Mouse (Mus musculus) neural tube, embryonic 15.5 days (tissue): ENCODE data around the gene Mtr. TPM values are rescaled to one million over a fixed set of nuclear protein-coding genes. Genes with fewer than 3 reads are reported as not detected.

ENCODE experiments used
- ATAC-seq: fragments of 200-750 bp; cut with Nextera tagmentation; 2 replicates; pipeline ENCODE4 v1.8.0; 2017; ENCODE audit warnings: mild to moderate bottlenecking, moderate TSS enrichment, moderate library complexity; ENCODE audit not compliant: low FRiP score
- H3K27ac ChIP-seq: fragments of 300-500 bp; sonication (generic); replicated peaks from 2 replicates; pipeline ENCODE4 v1.5.1; 2015; ENCODE audit warnings: mild to moderate bottlenecking, inconsistent platforms
- H3K27me3 ChIP-seq: fragments of 300-500 bp; sonication (generic); replicated peaks from 2 replicates; pipeline ENCODE4 v1.6.1; 2015; ENCODE audit warnings: inconsistent platforms
- H3K36me3 ChIP-seq: fragments of 300-500 bp; sonication (generic); 2 replicates; pipeline ENCODE4 v1.6.1; 2015; ENCODE audit warnings: inconsistent platforms
- H3K4me1 ChIP-seq: fragments of 300-500 bp; sonication (generic); 2 replicates; pipeline ENCODE4 v1.6.1; 2015; ENCODE audit warnings: inconsistent platforms
- H3K4me2 ChIP-seq: fragments of 300-500 bp; sonication (generic); 2 replicates; pipeline ENCODE4 v1.6.1; 2015; ENCODE audit warnings: inconsistent platforms, mild to moderate bottlenecking, moderate library complexity
- H3K4me3 ChIP-seq: fragments of 300-500 bp; sonication (generic); replicated peaks from 2 replicates; pipeline ENCODE4 v1.5.1; 2015; ENCODE audit warnings: mild to moderate bottlenecking, inconsistent platforms
- H3K9ac ChIP-seq: fragments of 300-500 bp; sonication (generic); replicated peaks from 2 replicates; pipeline ENCODE4 v1.6.1; 2015; ENCODE audit warnings: mild to moderate bottlenecking, inconsistent platforms
- H3K9me3 ChIP-seq: fragments of 300-500 bp; sonication (generic); replicated peaks from 2 replicates; pipeline ENCODE4 v1.6.1; 2016; ENCODE audit warnings: inconsistent platforms
- WGBS: fragments of 180-500 bp; shearing (Covaris S2); methylation state at CpG from one replicate; pipeline ENCODE4 v1.1.7; 2015; ENCODE audit warnings: mixed read lengths; 5-methylcytosine and 5-hydroxymethylcytosine counted together
- polyA plus RNA-seq: library from polyadenylated mRNA; unstranded; fragments of >200 nt; fragmentation: Nextera tagmentation; extraction: Ambion mirVana; gene quantifications from 2 replicates; pipeline ENCODE4 v1.2.1, GENCODE M21; 2015

Mtr gene
- polyA plus RNA-seq, 1 experiment from 2014 or later: 3.9 TPM

GRCm38 (mm10) chr13:12272953-12273352, 15.0 kb upstream of the Mtr start:
- H3K36me3 ChIP-seq: no peaks in the 10 kb centered on the region; the same call in 1 of the 2 replicates
- 54% methylated on average over 3 of the region's 3 CpGs for WGBS
- no peaks in the 10 kb centered on the region for H3K27me3 ChIP-seq
- ATAC-seq: no peak
- H3K9ac ChIP-seq: no peak overlapping the region
- no peak overlapping the region for H3K4me2 ChIP-seq
- no peak overlapping the region for H3K4me3 ChIP-seq
- no peak overlapping the region for H3K27ac ChIP-seq
- H3K9me3 ChIP-seq: no peaks in the 10 kb centered on the region
- no peaks in the 10 kb centered on the region for H3K4me1 ChIP-seq

DNA sequence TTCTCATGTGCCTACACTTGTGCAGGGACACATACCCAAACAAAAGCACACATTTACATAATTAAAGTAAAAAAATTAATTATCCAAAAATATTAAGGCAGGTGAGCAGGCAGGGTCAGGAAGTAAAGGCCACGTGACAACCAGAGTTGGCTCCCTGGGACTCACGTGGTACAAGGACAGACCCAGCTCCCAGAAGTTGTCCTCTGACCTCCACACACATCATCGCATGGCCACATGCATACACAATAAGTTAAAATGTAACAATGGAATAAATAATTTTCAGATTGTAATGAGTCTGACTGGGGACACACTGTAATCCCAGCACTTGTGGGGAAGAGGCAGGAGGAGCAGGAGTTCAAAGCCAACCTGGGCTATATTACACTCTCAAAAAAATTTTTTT, 10.1 kb upstream of the Mtr start:
- Histone ChIP-seq H3K9ac (no peak overlapping the region), H3K9me3 (no peaks in the 10 kb centered on the region), H3K27me3 (no peaks in the 10 kb centered on the region), H3K4me1 (no peaks in the 10 kb centered on the region), H3K36me3 (no peaks in the 10 kb centered on the region; the same call in 1 of the 2 replicates), H3K4me3 (no peak overlapping the region), H3K4me2 (no peak overlapping the region), H3K27ac (no peak overlapping the region)
- WGBS: 95% methylated on average over 3 of the region's 3 CpGs
- no peak for ATAC-seq

DNA sequence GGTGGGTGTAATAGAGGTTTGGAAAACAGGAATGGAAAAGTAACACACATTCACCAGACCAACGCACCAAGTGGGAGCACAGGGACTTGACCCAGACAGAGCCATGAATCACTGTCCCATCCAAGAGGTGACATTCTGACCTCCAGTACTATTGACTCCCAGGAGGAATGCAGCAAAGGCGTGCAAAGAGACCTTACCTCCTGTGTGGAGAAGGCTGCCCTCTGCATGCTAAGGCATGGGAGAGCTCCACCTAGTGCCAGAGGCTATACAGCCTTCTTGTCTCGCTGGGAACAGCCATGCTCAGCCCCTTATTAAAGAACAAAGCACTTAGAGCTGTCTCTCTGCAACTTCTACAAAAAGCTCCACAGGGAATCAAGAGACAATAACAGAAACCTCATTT, 9.2 kb upstream of the Mtr start:
- Histone ChIP-seq H3K36me3 (no peaks in the 10 kb centered on the region; the same call in 1 of the 2 replicates), H3K4me1 (no peaks in the 10 kb centered on the region), H3K27ac (no peak overlapping the region), H3K4me2 (no peak overlapping the region), H3K9ac (no peak overlapping the region), H3K9me3 (no peaks in the 10 kb centered on the region), H3K4me3 (no peak overlapping the region), H3K27me3 (no peaks in the 10 kb centered on the region)
- ATAC-seq: no peak
- WGBS: 47% methylated on average over 3 of the region's 3 CpGs

DNA sequence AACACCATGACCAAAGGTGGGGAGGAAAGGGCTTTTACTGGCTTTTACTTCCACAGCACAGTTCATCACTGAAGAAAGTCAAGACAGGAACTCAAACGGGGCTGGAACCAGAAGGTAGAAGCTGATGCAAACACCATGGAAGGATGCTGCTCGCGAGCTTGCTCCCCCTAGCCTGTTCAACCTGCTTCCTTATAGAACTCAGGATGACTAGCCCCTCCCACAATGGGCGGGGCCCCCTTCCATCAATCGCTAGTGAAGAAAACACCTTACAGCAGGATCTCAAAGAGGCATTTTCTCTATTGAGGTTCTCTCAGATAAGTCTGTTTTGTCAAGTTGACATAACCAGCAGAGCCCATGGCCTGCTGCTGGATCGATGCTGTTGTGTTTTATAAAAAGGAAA, 6.1 kb upstream of the Mtr start:
- no peaks in the 10 kb centered on the region for H3K27me3 ChIP-seq
- H3K9me3 ChIP-seq: no peaks in the 10 kb centered on the region; the same call in 1 of the 2 replicates
- no peaks in the 10 kb centered on the region; the same call in 1 of the 2 replicates for H3K36me3 ChIP-seq
- ATAC-seq: no peak
- H3K4me3 ChIP-seq: no peak overlapping the region
- no peaks in the 10 kb centered on the region for H3K4me1 ChIP-seq
- WGBS: 78% methylated on average over 6 of the region's 6 CpGs
- H3K9ac ChIP-seq: no peak overlapping the region
- H3K4me2 ChIP-seq: no peak overlapping the region
- no peak overlapping the region for H3K27ac ChIP-seq

GRCm38 (mm10) chr13:12261505-12261904, 3.6 kb upstream of the Mtr start:
- Histone ChIP-seq H3K4me2 (no peak overlapping the region), H3K27me3 (no peaks in the 10 kb centered on the region), H3K9ac (no peak overlapping the region), H3K4me3 (no peak overlapping the region), H3K36me3 (no peaks in the 10 kb centered on the region), H3K4me1 (peaks cover 10% of the 10 kb centered on the region), H3K27ac (no peak overlapping the region), H3K9me3 (no peaks in the 10 kb centered on the region; the same call in 1 of the 2 replicates)
- no peak for ATAC-seq

DNA sequence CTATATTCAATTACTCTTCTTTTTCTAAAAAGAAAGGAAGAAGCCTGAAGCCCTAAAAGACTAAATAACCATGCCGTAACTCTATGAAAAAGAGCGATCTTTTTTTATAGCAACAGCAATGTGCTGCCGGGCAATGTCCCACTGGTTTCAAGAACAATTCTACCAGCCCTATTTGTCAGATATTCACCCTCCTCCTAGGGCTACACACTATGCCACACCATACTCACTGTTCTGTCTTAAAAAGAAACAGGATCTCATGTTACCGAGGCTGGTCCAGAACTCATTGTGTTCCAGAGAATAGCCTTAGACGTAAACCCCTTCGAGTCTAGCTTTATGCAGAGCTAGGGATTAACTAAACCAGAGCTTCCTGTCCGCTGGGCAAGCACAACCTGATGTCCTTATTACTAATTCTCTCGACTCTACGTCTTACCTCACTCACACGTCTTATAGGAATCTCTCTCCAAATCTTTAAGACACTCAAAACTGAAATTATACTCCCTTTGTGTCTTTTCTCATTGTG, 982 bp downstream of the Mtr start:
- peak overlapping the region; percentile 86; the same call in 1 of the 2 replicates for H3K27ac ChIP-seq

GRCm38 (mm10) chr13:12255911-12256705, 1.8 kb downstream of the Mtr start:
- Histone ChIP-seq H3K27ac (no peak overlapping the region), H3K27me3 (no peaks in the 10 kb centered on the region), H3K36me3 (no peaks in the 10 kb centered on the region; the same call in 1 of the 2 replicates), H3K9me3 (no peaks in the 10 kb centered on the region), H3K4me1 (peaks cover 21% of the 10 kb centered on the region), H3K4me3 (peak overlapping the region; percentile 78), H3K9ac (no peak overlapping the region), H3K4me2 (peak overlapping the region; percentile 76)
- no peak for ATAC-seq
- 72% methylated on average over 3 of the region's 3 CpGs for WGBS

More for the DNA sequence above, 982 bp downstream of the Mtr start:
- H3K27me3 ChIP-seq: no peaks in the 10 kb centered on the region
- H3K36me3 ChIP-seq: no peaks in the 10 kb centered on the region; the same call in 1 of the 2 replicates
- ATAC-seq: no peak
- no peaks in the 10 kb centered on the region; the same call in 1 of the 2 replicates for H3K9me3 ChIP-seq
- peak overlapping the region; percentile 76 for H3K4me2 ChIP-seq
- peaks cover 21% of the 10 kb centered on the region for H3K4me1 ChIP-seq
- WGBS: 8% methylated on average over 10 of the region's 10 CpGs
- H3K9ac ChIP-seq: peak overlapping the region; percentile 73
- H3K4me3 ChIP-seq: peak overlapping the region; percentile 78

DNA sequence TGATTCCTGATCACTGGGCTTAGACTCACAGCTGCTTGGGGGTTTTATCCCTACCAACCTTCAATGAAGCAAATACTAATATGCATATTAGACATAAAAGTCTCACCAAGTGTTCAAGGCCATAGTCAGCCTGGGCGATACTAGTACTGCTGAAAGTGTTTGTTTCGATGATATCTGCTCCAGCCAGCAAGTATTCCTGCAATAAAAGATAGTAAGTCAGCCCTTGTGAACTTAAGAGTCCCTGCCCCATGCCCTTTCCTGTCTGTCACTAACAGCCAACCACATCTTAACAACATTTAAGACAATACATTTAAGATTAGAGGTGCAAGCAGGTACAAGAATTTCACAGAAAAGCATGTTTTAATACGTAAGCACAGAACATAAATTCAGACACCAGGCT, 7.4 kb downstream of the Mtr start:
- no peak overlapping the region for H3K4me2 ChIP-seq
- H3K9ac ChIP-seq: no peak overlapping the region
- 0 out of 2 replicates have a peak, but pooled peaks cover 2% of the 10 kb centered on the region for H3K4me1 ChIP-seq
- H3K27me3 ChIP-seq: no peaks in the 10 kb centered on the region
- H3K27ac ChIP-seq: no peak overlapping the region
- no peak overlapping the region for H3K4me3 ChIP-seq
- H3K9me3 ChIP-seq: no peaks in the 10 kb centered on the region
- H3K36me3 ChIP-seq: peaks cover 37% of the 10 kb centered on the region
- no peak for ATAC-seq
- 98% methylated on average over 3 of the region's 3 CpGs for WGBS

DNA sequence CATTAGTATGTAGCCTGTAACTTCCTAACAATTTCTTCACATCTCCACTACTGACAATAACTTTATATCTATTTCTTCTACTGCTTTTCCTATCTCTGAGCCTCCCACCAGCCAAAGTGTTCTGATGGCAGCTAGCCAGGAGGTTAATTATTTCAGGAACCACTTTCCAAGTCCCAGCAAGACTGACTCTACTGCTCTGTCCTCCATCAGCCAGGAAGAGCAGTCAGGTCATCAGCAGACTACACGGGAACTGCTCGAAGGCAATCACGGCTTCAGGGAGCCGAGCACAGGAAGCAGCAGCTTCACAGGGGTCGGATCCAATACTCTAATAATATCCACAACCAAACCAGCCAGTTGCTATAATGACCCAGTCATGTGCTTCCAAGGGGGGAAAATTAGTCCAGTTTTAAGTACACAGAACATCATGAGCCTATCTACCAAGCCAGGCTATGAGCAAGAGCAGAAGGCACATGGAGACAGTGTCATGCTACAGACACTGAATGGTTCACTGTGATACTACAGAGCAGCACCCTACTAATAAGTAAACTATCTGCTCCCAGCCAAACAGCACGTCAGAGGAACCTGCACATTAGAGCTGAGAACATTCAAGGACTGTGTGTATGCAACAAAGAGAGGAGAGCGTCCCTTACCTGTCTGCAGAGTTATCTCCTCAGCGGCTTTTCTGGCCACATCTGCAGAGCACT, 8.6 kb downstream of the Mtr start:
- H3K4me2 ChIP-seq: no peak overlapping the region
- no peaks in the 10 kb centered on the region for H3K27me3 ChIP-seq
- H3K9ac ChIP-seq: no peak overlapping the region
- no peak overlapping the region for H3K4me3 ChIP-seq
- no peak for ATAC-seq
- peaks cover 41% of the 10 kb centered on the region for H3K36me3 ChIP-seq
- no peaks in the 10 kb centered on the region for H3K9me3 ChIP-seq
- H3K4me1 ChIP-seq: no peaks in the 10 kb centered on the region
- H3K27ac ChIP-seq: no peak overlapping the region
- 92% methylated on average over 8 of the region's 8 CpGs for WGBS

- no peak overlapping the region for H3K4me3 ChIP-seq
- H3K9ac ChIP-seq: no peak overlapping the region
- no peak overlapping the region for H3K27ac ChIP-seq
- H3K4me1 ChIP-seq: no peaks in the 10 kb centered on the region
- H3K36me3 ChIP-seq: peaks cover 67% of the 10 kb centered on the region
- H3K9me3 ChIP-seq: no peaks in the 10 kb centered on the region
- H3K4me2 ChIP-seq: no peak overlapping the region
- WGBS: 98% methylated on average over 2 of the region's 2 CpGs
- no peaks in the 10 kb centered on the region for H3K27me3 ChIP-seq
- ATAC-seq: no peak
Measured at GRCm38 (mm10) chr13:12245938-12246337, 12.0 kb downstream of the Mtr start.

DNA sequence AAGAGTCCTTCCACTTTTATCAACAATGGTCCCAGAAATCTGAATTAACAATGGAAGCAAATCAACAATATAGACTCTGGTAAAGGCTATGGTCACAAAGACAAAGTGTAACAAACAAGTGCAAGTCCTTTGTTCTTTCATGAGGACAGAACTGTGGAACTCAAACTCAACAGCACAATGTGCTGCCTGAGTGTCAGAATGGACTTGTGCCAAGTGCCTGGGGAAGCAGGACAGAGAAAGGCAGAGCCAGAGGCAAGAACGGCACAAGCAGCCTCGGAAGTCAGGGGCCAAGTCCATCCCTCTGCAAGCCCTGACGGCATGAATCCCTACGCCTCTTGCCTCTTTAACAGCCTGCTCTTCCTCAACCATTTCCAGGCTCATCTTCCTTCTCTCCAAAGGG, 13.9 kb downstream of the Mtr start:
- Histone ChIP-seq H3K27ac (no peak overlapping the region), H3K9me3 (no peaks in the 10 kb centered on the region), H3K27me3 (no peaks in the 10 kb centered on the region), H3K36me3 (peaks cover 54% of the 10 kb centered on the region), H3K4me2 (no peak overlapping the region), H3K9ac (no peak overlapping the region), H3K4me1 (no peaks in the 10 kb centered on the region), H3K4me3 (no peak overlapping the region)
- no peak for ATAC-seq
- 66% methylated on average over 4 of the region's 4 CpGs for WGBS

GRCm38 (mm10) chr13:12232141-12232540, 25.8 kb downstream of the Mtr start:
- Histone ChIP-seq H3K36me3 (peaks cover 39% of the 10 kb centered on the region), H3K4me2 (no peak overlapping the region), H3K4me3 (no peak overlapping the region), H3K9me3 (no peaks in the 10 kb centered on the region), H3K27me3 (no peaks in the 10 kb centered on the region), H3K27ac (no peak overlapping the region), H3K4me1 (no peaks in the 10 kb centered on the region), H3K9ac (no peak overlapping the region)
- WGBS: 93% methylated on average over 4 of the region's 4 CpGs
- ATAC-seq: no peak
